Mouse (Mus musculus): ENCODE data around the gene Wdr47. TPM values are rescaled to one million over a fixed set of nuclear protein-coding genes. Genes with fewer than 3 reads are reported as not detected.
"Not testable (repeated sequence)": the region's sequence is repeated elsewhere in the genome, so short reads cannot be mapped to it uniquely, and the experiment has no call there.

Wdr47 gene
- polyA plus RNA-seq, 1 experiment from 2014 or later: 3.5 TPM

DNA sequence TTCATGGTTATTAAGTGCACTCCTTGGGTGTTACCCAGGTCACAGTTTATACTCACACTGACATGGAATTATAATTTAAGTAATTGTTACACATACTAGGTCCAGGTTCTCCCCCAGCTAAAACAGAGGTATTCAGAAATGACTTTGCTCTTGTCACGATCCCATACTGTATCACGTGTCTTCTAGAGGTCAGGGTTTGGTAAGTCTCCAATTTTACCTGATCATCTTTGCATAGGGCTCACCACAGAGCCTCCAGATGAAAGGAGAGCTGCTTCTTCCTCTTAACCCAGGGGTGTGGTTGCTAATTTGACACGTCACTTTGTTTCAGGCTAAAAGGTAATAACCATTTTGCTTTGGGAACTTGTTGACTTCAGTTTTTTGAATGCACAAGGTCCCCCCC lies 53.8 kb downstream of the Wdr47 start:
- Histone ChIP-seq H3K36me3 (no peaks in the 10 kb centered on the region), H3K9me3 (replicated peaks) (no peaks in the 10 kb centered on the region), H3K4me1 (no peaks in the 10 kb centered on the region), H3K9ac (no peak overlapping the region), H3K27ac (no peak overlapping the region), H3K27me3 (replicated peaks) (no peaks in the 10 kb centered on the region), H3K4me3 (no peak overlapping the region), H3K4me2 (no peak overlapping the region)
- WGBS (ENCODE audit: insufficient replicate concordance): 70% methylated on average over 3 of the region's 3 CpGs
- no peak for ATAC-seq

DNA sequence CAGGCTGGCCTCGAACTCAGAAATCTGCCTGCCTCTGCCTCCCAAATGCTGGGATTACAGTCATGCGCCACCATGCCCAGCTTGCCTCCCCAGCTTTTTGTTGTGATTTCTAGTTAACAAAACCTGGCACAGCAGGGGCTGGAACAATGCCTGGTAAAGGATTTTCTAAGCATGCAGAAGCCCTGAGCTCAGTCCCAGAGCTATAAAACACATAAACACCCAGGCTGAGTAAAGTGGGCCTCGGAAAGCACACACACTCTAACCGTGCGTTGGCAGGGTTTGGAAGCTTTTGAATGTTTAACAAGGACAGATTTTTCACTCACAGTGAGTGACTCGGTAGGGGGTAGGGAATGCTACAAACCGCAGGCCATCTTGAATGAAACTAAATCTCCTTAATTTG lies 55.0 kb downstream of the Wdr47 start:
- no peaks in the 10 kb centered on the region for H3K27me3 ChIP-seq (replicated peaks)
- no peaks in the 10 kb centered on the region for H3K36me3 ChIP-seq
- no peaks in the 10 kb centered on the region for H3K9me3 ChIP-seq (replicated peaks)
- H3K4me2 ChIP-seq: no peak overlapping the region
- no peak for ATAC-seq
- H3K4me1 ChIP-seq: no peaks in the 10 kb centered on the region
- 70% methylated on average over 7 of the region's 7 CpGs for WGBS (ENCODE audit: insufficient replicate concordance)
- no peak overlapping the region for H3K4me3 ChIP-seq
- H3K9ac ChIP-seq: no peak overlapping the region
- H3K27ac ChIP-seq: no peak overlapping the region

DNA sequence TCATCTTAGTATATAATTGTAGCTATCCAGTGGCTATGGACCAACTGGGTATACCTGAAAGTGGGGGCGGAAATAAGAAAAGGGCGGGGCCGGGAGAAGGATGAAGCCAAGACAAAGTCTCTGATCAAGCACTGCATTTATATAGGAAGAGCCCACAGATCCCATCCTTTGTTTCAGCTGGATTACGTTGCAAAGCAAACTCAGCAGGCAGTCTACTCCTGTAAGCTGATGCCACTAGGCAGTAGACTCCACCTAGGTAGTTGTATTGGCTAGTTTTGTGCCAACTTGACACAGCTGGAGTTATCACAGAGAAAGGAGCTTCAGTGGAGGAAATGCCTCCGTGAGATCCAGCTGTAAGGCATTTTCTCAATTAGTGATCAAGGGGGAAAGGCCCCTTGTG lies 56.6 kb downstream of the Wdr47 start:
- not testable (repeated sequence) for H3K4me1 ChIP-seq; ATAC-seq; H3K9ac ChIP-seq; H3K27ac ChIP-seq; H3K36me3 ChIP-seq; H3K4me2 ChIP-seq; H3K9me3 ChIP-seq (replicated peaks); H3K27me3 ChIP-seq (replicated peaks); H3K4me3 ChIP-seq
- WGBS (ENCODE audit: insufficient replicate concordance): 46% methylated on average over 5 of the region's 5 CpGs

GRCm38 (mm10) chr3:108652866-108653642 lies 62.0 kb downstream of the Wdr47 start:
- no peaks in the 10 kb centered on the region for H3K27me3 ChIP-seq (replicated peaks)
- peak overlapping the region; percentile 56; the same call in 1 of the 2 replicates for H3K9ac ChIP-seq
- H3K4me3 ChIP-seq: peak overlapping the region; percentile 76
- H3K4me1 ChIP-seq: peaks cover 23% of the 10 kb centered on the region
- peak; percentile 36; the same call in 1 of the 2 replicates for ATAC-seq
- WGBS (ENCODE audit: insufficient replicate concordance): 19% methylated on average over 9 of the region's 9 CpGs
- peak overlapping the region; percentile 88 for H3K4me2 ChIP-seq
- peak overlapping the region; percentile 58; the same call in 1 of the 2 replicates for H3K27ac ChIP-seq
- no peaks in the 10 kb centered on the region for H3K9me3 ChIP-seq (replicated peaks)
- peaks cover 4% of the 10 kb centered on the region for H3K36me3 ChIP-seq

DNA sequence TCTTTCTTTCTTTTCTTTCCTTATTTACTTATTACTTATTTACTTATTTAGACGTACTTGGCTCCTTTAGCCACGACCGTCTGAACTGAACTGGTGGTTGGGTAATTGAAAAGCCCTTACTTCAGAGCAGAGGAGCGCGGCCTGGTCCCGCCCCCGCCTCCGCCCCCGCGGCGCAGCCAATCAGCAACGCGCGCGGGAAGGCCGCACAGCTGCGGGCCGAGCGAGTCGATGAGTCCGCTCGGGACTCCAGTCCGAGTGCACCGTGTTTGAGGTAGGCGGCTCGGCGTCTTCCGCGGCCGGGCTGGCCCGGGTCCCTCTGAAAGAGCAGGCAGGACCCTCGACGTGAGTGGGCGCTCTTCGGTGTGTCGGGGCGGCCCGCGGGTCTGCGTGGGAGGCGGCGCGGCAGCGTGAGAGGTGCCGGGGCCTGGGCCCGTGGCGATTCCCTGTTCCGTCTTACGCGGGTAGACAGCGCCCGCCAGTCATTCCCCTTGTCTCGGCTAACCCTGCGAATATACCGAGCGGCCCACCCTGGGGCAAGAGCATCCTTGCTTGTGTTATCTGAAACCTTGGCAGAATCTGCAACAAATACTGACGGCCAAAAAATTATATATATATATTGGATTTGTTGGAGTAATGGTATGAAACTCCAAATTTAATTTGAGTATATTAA lies 62.8 kb downstream of the Wdr47 start, which contains the start of gene Clcc1:
Clcc1 (plus strand) TSS at position 204 of the 670 bp plus-strand sequence.
- Histone ChIP-seq H3K4me3 (peak within 1 kb of the TSS; percentile 76), H3K27ac (peak within 1 kb of the TSS; percentile 82), H3K36me3 (peaks cover 5% of the 10 kb centered on the region), H3K4me1 (peaks cover 23% of the 10 kb centered on the region), H3K27me3 (replicated peaks) (no peaks in the 10 kb centered on the region), H3K9me3 (replicated peaks) (no peaks in the 10 kb centered on the region), H3K9ac (peak within 1 kb of the TSS; percentile 92), H3K4me2 (peak within 1 kb of the TSS; percentile 88)
- under 1% methylated on average over 57 of the region's 57 CpGs for WGBS (ENCODE audit: insufficient replicate concordance)
- peak; percentile 96 for ATAC-seq

GRCm38 (mm10) chr3:108654566-108654965 lies 63.5 kb downstream of the Wdr47 start:
- peak overlapping the region; percentile 88 for H3K4me2 ChIP-seq
- H3K9ac ChIP-seq: peak overlapping the region; percentile 92
- peaks cover 23% of the 10 kb centered on the region for H3K4me1 ChIP-seq
- peak overlapping the region; percentile 76 for H3K4me3 ChIP-seq
- peaks cover 8% of the 10 kb centered on the region for H3K36me3 ChIP-seq
- H3K9me3 ChIP-seq (replicated peaks): no peaks in the 10 kb centered on the region
- H3K27ac ChIP-seq: peak overlapping the region; percentile 82
- 8% methylated on average over 14 of the region's 14 CpGs for WGBS (ENCODE audit: insufficient replicate concordance)
- no peaks in the 10 kb centered on the region for H3K27me3 ChIP-seq (replicated peaks)
- ATAC-seq: no peak

DNA sequence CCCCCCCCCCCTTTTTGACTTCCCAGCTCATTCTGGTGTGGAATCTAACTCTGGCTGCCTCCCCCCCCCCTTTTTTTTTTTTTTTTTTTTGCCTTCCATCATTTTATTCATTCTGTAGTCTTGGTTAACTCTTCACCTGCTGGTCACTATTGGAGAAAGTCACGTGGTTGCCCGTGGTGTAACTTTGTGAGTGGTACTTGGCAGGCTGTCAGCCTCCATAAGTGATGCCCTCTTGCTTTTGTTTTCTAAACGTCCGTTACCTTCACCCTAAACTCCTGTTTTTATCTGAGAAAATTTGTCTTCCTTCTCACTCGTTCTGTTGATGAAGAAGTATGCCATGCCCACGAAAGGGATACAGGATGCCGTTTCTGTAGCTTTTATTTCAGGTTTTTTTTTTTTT lies 64.4 kb downstream of the Wdr47 start:
- Histone ChIP-seq H3K4me3 (no peak overlapping the region), H3K9me3 (replicated peaks) (no peaks in the 10 kb centered on the region), H3K4me1 (peaks cover 23% of the 10 kb centered on the region), H3K9ac (no peak overlapping the region), H3K27me3 (replicated peaks) (no peaks in the 10 kb centered on the region), H3K27ac (no peak overlapping the region), H3K4me2 (peak overlapping the region; percentile 88), H3K36me3 (peaks cover 14% of the 10 kb centered on the region)
- no peak for ATAC-seq
- WGBS (ENCODE audit: insufficient replicate concordance): 82% methylated on average over 7 of the region's 7 CpGs

DNA sequence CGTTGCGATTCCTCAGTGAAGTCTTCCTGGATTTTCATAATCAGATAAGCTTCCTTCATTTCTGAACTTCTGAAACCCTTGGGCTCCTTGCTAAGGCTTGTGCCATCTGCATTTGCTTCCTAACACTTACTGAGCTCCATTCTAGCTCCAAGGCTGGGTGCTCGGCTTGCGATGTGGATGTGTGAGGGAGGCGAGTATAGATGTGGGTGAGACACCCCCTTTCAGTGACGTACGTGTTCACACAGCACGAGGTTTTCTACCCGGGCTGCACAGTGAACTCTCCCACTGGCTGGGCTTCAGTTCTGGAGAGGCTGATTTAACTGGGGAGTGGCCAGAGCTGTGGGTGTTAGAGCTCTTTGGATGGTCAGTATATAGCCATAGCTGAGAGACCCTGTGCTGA lies 67.5 kb downstream of the Wdr47 start:
- ATAC-seq: no peak
- Histone ChIP-seq H3K9me3 (replicated peaks) (peaks cover 4% of the 10 kb centered on the region; the same call in 1 of the 2 replicates), H3K4me1 (peaks cover 14% of the 10 kb centered on the region), H3K4me2 (no peak overlapping the region), H3K4me3 (no peak overlapping the region), H3K27ac (no peak overlapping the region), H3K27me3 (replicated peaks) (no peaks in the 10 kb centered on the region), H3K36me3 (peaks cover 38% of the 10 kb centered on the region), H3K9ac (no peak overlapping the region)
- 85% methylated on average over 9 of the region's 9 CpGs for WGBS (ENCODE audit: insufficient replicate concordance)

DNA sequence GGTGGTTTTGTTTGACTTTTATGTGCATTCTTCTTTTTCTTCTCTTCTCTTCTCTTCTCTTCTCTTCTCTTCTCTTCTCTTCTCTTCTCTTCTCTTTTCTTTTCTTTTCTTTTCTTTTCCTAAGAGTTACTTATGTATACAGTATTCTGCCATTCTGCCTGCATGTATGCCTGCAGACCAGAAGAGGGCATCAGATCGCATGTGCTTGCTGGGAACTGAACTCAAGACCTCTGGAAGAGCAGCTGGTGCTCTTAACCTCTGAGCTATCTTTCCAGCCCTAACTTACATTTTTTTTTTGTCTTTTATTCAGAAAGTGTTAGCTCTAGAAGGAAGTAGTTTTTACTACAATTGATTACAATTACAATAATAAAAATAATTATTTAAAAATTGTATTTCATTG lies 69.9 kb downstream of the Wdr47 start:
- H3K36me3 ChIP-seq: peaks cover 61% of the 10 kb centered on the region
- WGBS (ENCODE audit: insufficient replicate concordance): 58% methylated on average over 1 of the region's 1 CpGs

GRCm38 (mm10) chr3:108676616-108677015 lies 85.5 kb downstream of the Wdr47 start:
- no peaks in the 10 kb centered on the region for H3K9me3 ChIP-seq (replicated peaks)
- H3K4me1 ChIP-seq: no peaks in the 10 kb centered on the region
- no peak for ATAC-seq
- H3K9ac ChIP-seq: no peak overlapping the region
- H3K4me2 ChIP-seq: no peak overlapping the region
- peaks cover 95% of the 10 kb centered on the region for H3K36me3 ChIP-seq
- WGBS (ENCODE audit: insufficient replicate concordance): 82% methylated on average over 4 of the region's 4 CpGs
- H3K4me3 ChIP-seq: no peak overlapping the region
- H3K27me3 ChIP-seq (replicated peaks): no peaks in the 10 kb centered on the region
- H3K27ac ChIP-seq: no peak overlapping the region

More for the DNA sequence above, 69.9 kb downstream of the Wdr47 start:
- Histone ChIP-seq H3K4me1 (no peaks in the 10 kb centered on the region), H3K27ac (no peak overlapping the region), H3K9ac (no peak overlapping the region), H3K4me3 (no peak overlapping the region), H3K27me3 (replicated peaks) (no peaks in the 10 kb centered on the region), H3K9me3 (replicated peaks) (peaks cover 4% of the 10 kb centered on the region; the same call in 1 of the 2 replicates), H3K4me2 (no peak overlapping the region)
- no peak for ATAC-seq

DNA sequence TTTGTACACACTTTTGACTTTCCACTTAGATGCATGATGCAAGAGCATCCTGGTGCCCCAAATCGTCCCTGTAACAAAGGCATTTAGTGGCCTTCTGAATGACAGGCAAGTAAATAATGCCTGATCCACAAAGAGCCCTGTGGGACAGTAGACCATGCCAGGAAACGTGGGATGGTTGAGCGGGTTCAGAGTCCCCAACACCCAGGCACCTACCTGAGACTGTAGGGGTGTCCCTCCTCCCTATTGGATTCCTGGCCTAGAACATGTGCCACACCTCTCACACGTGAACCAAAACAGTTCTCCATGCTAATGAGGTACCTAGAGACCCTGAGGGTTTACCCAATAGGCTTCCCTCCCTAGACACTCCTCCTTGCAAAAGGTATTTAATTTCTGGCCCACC lies 89.9 kb downstream of the Wdr47 start:
- Histone ChIP-seq H3K4me2 (no peak overlapping the region), H3K36me3 (peaks cover 97% of the 10 kb centered on the region), H3K4me1 (no peaks in the 10 kb centered on the region), H3K27me3 (replicated peaks) (no peaks in the 10 kb centered on the region), H3K9me3 (replicated peaks) (no peaks in the 10 kb centered on the region), H3K4me3 (no peak overlapping the region), H3K9ac (no peak overlapping the region), H3K27ac (no peak overlapping the region)
- WGBS (ENCODE audit: insufficient replicate concordance): 75% methylated on average over 4 of the region's 4 CpGs
- ATAC-seq: peak; percentile 46

DNA sequence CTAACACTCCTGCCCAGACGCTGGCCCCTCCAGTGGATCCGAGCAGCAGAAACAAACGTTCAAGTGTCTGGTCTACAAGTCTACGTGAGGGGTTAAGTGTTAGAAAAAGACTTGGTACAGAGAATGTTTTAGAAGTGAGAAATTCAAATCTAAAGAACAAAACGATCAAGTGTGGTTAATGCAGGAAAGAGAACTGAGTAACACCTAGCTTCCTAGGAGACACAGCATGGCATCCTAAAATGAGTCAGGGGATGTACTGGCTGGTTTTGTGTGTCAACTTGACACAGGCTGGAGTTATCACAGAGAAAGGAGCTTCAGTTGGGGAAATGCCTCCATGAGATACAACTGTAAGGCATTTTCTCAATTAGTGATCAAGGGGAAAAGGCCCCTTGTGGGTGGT lies 92.5 kb downstream of the Wdr47 start:
- H3K36me3 ChIP-seq: peaks cover 94% of the 10 kb centered on the region
- not testable (repeated sequence) for H3K4me2 ChIP-seq; ATAC-seq; H3K9ac ChIP-seq; H3K27ac ChIP-seq; H3K9me3 ChIP-seq (replicated peaks); H3K27me3 ChIP-seq (replicated peaks); H3K4me3 ChIP-seq; H3K4me1 ChIP-seq
- 85% methylated on average over 5 of the region's 5 CpGs for WGBS (ENCODE audit: insufficient replicate concordance)
